Mouse (Mus musculus) lung, postnatal 14 days (tissue): ENCODE measurements around the gene Meox1.
A peak's percentile ranks its signal among the peaks of the same experiment; 100 is the strongest.

Experiments used
- DNase-seq: peaks from one replicate; pipeline ENCODE4 v3.0.0; 2021

The Meox1 gene

GRCm38 (mm10) chr11:101896546-101897361 is 2.6 kb upstream of the Meox1 start:
- DNase-seq = peak; percentile 52

GRCm38 (mm10) chr11:101893560-101893959 is 614 bp downstream of the Meox1 start:
- DNase-seq = no peak

GRCm38 (mm10) chr11:101891451-101891850 is 2.7 kb downstream of the Meox1 start:
- DNase-seq = no peak

GRCm38 (mm10) chr11:101889781-101890180 is 4.4 kb downstream of the Meox1 start:
- no peak for DNase-seq

GRCm38 (mm10) chr11:101888820-101889219 is 5.4 kb downstream of the Meox1 start:
- no peak for DNase-seq

GRCm38 (mm10) chr11:101886436-101886835 is 7.7 kb downstream of the Meox1 start:
- no peak for DNase-seq

- DNase-seq = no peak
These were observed 8.3 kb downstream of the Meox1 start for GRCm38 (mm10) chr11:101885881-101886319.

GRCm38 (mm10) chr11:101885232-101885631 is 8.9 kb downstream of the Meox1 start:
- DNase-seq = peak; percentile 53

GRCm38 (mm10) chr11:101883911-101884310 is 10.3 kb downstream of the Meox1 start:
- no peak for DNase-seq

- DNase-seq = no peak
These were observed 11.5 kb downstream of the Meox1 start for GRCm38 (mm10) chr11:101882500-101883290.

- peak; percentile 80 for DNase-seq
These were observed 12.5 kb downstream of the Meox1 start for GRCm38 (mm10) chr11:101881604-101882071.

- no peak for DNase-seq
These were observed 13.0 kb downstream of the Meox1 start for GRCm38 (mm10) chr11:101881185-101881584.

- no peak for DNase-seq
These were observed 14.5 kb downstream of the Meox1 start for GRCm38 (mm10) chr11:101879672-101880071.

- DNase-seq = no peak
These were observed 15.5 kb downstream of the Meox1 start for GRCm38 (mm10) chr11:101878696-101879095.

- DNase-seq = no peak
These were observed 19.2 kb downstream of the Meox1 start for GRCm38 (mm10) chr11:101874978-101875377.

GRCm38 (mm10) chr11:101873909-101874308 is 20.3 kb downstream of the Meox1 start:
- no peak for DNase-seq

- no peak for DNase-seq
These were observed 22.7 kb downstream of the Meox1 start for GRCm38 (mm10) chr11:101871435-101871834.

GRCm38 (mm10) chr11:101870067-101870765 is 24.0 kb downstream of the Meox1 start:
- DNase-seq = peak; percentile 47

GRCm38 (mm10) chr11:101867513-101868052 is 26.6 kb downstream of the Meox1 start:
- no peak for DNase-seq

- no peak for DNase-seq
These were observed 35.4 kb downstream of the Meox1 start for GRCm38 (mm10) chr11:101858742-101859141.

GRCm38 (mm10) chr11:101855950-101856712 is 38.0 kb downstream of the Meox1 start:
- DNase-seq = peak; percentile 22

GRCm38 (mm10) chr11:101851042-101851441 is 43.1 kb downstream of the Meox1 start:
- peak; percentile 15 for DNase-seq
